Mouse (Mus musculus) T-helper 2 cell (primary cell): Measurements from ENCODE around the gene Ift172.

Experiments used
- in situ Hi-C: fragments of 300-600 bp; cut with MboI, MseI; formaldehyde crosslinking; loops from one replicate; pipeline ENCODE4 v1.15.1; 2025; ENCODE audit warnings: high pct_unique_total_duplicates

The Ift172 gene

DNA sequence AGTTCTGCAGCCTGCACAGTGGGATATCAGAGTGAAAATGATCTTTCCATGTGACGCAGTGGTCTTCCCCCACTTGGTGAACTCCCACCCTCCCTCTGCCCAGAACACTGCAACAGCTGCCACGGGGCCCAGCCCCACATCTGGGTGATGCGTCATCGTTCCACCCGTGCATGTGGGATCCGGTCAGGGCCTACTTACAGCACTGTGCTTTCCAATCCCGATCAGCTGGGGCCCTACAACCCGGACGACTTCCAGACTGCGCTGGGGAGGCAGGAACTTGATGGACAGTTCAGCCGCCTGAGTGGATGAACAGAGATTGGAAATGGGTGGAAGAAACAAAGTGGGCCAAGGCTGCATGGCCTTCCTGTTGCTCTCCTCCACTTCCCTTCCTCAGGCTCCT is 33.3 kb downstream of the Ift172 start:
- in situ Hi-C loops, result no loop called here

- in situ Hi-C loops, result no loop called here
These were observed 34.9 kb downstream of the Ift172 start for GRCm38 (mm10) chr5:31255971-31256370.

GRCm38 (mm10) chr5:31255381-31255780 is 35.5 kb downstream of the Ift172 start:
- in situ Hi-C loops, result no loop called here

- in situ Hi-C loops, result no loop called here
These were observed 36.0 kb downstream of the Ift172 start for GRCm38 (mm10) chr5:31254901-31255300.

GRCm38 (mm10) chr5:31254452-31254851 is 36.5 kb downstream of the Ift172 start:
- in situ Hi-C loops, result no loop called here

DNA sequence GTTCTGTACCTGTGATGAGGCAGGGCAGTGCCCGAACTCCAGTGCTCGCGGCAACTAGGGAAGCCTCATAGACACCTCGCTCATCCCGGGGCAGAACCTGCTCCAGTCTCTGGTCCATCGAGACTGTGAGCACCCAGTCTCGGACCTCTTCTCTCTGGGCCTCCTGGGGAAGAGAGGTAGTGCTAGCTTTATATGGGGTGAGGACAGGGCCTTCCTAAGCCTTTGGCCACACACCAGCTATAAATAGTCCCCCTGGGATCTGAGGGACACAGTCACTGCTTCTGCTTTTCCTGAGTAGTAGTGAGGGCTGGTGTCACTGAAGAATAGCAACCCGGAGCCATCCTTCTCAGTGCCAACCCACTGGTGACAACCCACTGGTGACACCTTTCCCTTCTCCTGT is 37.1 kb downstream of the Ift172 start:
- in situ Hi-C loops, result no loop called here

- in situ Hi-C loops, result no loop called here
These were observed 37.9 kb downstream of the Ift172 start for GRCm38 (mm10) chr5:31252795-31253545.

DNA sequence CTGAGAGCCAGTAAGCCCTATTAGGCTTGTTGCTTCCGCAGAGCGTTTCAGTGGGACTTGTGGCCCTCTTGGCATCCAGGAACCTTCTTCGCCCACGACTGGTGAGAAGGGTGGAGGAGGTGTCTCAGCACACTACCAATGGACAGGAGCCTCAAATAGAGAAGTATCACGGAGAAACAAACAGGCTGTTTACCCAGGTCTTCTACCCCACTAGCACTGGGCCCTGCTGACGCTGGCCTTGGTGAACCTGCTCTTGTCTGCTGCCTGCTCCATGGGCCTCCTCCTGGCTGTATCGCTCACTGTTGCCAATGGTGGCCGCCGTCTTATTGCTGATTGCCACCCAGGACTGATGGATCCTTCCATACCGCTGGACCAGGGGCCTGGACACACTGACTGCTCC is 38.8 kb downstream of the Ift172 start:
- in situ Hi-C loops, result no loop called here

GRCm38 (mm10) chr5:31251541-31252101 is 39.3 kb downstream of the Ift172 start, which contains the start of gene Krtcap3:
TSS of gene Krtcap3 (plus strand) at chr5:31251691.
- in situ Hi-C loops, result no loop called here

GRCm38 (mm10) chr5:31250716-31251115 is 40.2 kb downstream of the Ift172 start:
- in situ Hi-C loops, result no loop called here

DNA sequence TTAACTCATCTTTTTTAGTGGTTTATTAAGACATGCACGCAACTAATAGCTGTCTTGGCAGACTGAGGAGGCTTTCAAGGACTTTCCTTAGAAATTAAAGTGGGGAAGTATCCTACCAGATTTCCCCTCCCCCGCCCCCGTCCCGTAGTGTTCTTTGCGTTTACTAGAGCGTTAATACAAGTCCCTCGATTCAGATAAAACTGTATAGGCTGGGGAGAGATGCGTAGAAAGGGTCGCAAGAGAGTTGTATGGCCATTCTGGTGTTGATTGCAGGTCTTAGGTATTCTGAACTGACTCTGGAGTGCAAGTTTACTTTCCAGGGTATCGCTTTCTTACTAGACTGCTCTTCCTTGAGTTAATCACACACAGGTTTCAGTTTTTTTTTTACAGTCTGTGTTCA is 48.7 kb downstream of the Ift172 start:
- in situ Hi-C loops, result no loop called here

DNA sequence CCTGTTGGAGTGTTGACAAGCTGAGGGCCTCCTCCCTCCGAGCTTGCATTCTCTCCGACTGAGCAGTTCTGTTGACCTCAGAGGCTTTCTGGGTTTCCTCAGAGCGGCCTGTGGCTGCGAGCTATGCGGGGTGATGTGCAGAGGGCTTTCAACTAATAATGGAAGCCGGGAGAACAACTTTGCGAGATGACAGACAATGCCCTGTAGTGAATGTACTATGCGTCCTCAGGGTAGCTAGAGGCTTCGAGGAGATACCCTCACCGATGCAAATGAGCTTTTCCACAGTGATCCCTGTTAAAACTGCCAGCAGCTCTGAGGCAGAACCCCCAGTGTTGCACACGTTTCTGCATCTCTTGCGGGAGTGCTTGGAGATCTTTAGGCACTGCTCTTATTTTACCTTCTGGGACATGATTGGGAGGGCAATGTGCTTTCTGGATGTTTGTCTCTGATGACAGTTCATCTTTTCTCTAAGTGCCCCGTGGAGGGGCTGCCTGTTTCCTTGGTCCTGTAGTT is 49.3 kb downstream of the Ift172 start:
- in situ Hi-C loops, result no loop called here

DNA sequence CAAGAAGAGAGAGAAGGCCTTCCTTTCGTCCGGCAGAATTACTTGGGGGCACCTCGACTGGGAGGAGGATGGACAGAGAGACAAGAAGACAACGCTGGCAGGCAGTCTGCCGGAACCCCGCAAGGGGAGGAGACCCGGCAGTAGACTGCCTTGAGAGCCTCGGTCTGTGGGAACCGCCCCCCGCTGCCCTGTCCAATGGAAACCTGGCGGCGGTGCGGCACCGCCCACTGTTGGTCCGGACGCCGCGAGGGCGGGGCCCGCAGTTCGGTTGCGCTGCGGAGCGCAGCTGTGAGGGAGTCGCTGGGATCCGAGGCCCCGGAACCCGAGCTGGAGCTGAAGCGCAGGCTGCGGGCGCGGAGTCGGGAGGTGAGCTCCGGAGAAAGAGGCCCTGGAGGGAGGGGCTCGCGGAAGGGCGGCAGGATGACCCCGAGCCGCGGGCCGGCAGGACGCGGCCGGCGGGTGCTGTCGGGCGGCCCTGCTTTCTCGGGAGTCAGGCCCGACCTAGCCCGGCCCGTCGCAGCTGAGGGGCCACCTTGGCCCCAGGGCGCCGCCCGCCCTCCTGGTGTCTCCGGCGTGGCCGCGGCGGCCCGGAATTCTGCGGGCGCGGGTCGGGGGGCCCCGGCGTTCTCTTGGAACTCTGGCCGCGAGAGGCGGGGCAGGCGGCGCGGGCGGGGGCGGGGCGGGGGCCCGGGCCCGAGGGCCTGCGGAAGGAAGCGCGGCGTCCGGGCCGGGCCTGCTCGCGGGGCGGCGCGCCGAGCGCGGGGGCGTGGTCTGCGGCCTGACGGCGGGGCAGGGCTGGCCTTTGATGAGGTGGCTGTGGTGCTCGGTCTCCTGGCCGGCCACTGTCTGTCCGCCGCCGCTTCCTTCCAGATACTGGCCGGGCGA is 50.0 kb downstream of the Ift172 start, which contains the start of the genes Nrbp1 and Gm9970:
TSS of gene Nrbp1 (plus strand) at position 228 of the 885 bp plus-strand sequence.
TSS of gene Gm9970 (minus strand) at position 596 of the 885 bp plus-strand sequence.
- in situ Hi-C loops, result no loop called here

DNA sequence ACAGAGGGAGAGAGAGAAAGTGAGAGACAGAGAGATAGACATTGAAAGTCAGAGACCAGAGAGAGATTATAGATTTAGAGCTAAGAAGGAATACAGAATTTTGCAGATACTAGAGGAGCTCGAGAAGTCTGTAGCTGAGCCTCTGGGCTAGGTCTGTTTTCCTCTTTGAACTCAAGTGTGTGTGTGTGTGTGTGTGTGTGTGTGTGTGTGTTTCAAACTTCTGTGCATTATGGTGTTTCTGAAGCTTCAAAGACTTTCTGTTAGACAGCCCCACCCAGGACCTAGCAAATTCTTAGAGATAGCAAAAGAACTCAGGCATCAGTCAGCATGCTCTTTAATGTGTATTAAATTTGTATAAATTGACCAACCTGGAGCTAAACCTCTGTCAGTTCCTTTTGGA is 64.3 kb downstream of the Ift172 start:
- in situ Hi-C loops, result no loop called here

GRCm38 (mm10) chr5:31222696-31223095 is 68.2 kb downstream of the Ift172 start:
- in situ Hi-C loops, result no loop called here

- in situ Hi-C loops, result no loop called here
These were observed 69.5 kb downstream of the Ift172 start for GRCm38 (mm10) chr5:31221304-31221945.

- in situ Hi-C loops, result no loop called here
These were observed 70.2 kb downstream of the Ift172 start, which contains the start of gene Ppm1g for GRCm38 (mm10) chr5:31220448-31221303. TSS of gene Ppm1g (minus strand) at chr5:31220687.

- in situ Hi-C loops, result no loop called here
These were observed 70.9 kb downstream of the Ift172 start for GRCm38 (mm10) chr5:31219911-31220447.

DNA sequence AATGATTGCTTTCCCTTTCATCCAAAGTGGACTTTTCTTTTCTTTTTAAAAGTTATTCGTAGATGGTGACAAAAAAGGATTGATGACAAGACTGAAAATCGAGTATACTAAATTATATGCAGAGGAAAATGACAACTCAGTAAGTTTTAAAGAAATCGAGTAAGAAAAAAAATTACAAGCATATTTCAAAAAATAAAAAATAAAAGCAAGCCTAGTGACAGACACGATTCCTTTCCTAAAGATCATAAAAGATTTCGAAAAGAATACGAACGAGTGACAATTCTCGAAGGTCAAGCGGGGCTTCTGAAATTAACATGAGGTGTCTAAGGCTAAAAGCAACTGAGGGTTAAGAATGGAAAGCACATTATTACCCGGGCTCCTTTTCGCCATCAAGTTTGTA is 71.4 kb downstream of the Ift172 start:
- in situ Hi-C loops, result no loop called here

GRCm38 (mm10) chr5:31219070-31219469 is 71.8 kb downstream of the Ift172 start:
- in situ Hi-C loops, result no loop called here
